Mouse (Mus musculus) C2C12 (cell line): ENCODE data around the gene Map7. TPM values are rescaled to one million over a fixed set of nuclear protein-coding genes. Genes with fewer than 3 reads are reported as not detected.

Experiments
- H3K27me3 ChIP-seq: one replicate; pipeline ENCODE4 v1.6.1; 2011; ENCODE audit not compliant: control insufficient read depth, insufficient read depth, insufficient read length
- H3K36me3 ChIP-seq: one replicate; pipeline ENCODE4 v1.6.1; 2011; ENCODE audit not compliant: control insufficient read depth, insufficient read depth
- H3K4me3 ChIP-seq: one replicate; pipeline ENCODE4 v1.5.1; 2011; ENCODE audit warnings: mild to moderate bottlenecking, control low read depth; ENCODE audit not compliant: poor library complexity, insufficient read depth, severe bottlenecking
- H3K79me2 ChIP-seq: one replicate; pipeline ENCODE4 v1.6.1; 2011; ENCODE audit not compliant: control insufficient read depth, insufficient read depth
- H3K79me3 ChIP-seq: one replicate; pipeline ENCODE4 v1.6.1; 2011; ENCODE audit warnings: low read depth, control low read depth
- H3ac ChIP-seq: one replicate; pipeline ENCODE3; 2011; ENCODE audit warnings: low read depth; ENCODE audit not compliant: control insufficient read depth, insufficient read length
- CEBPB ChIP-seq: IDR thresholded peaks from one replicate; pipeline ENCODE4 v1.6.1; 2011; ENCODE audit warnings: low read depth, mild to moderate bottlenecking, control low read depth, moderate library complexity
- CTCF ChIP-seq: IDR thresholded peaks from one replicate; pipeline ENCODE4 v1.5.1; 2011; ENCODE audit not compliant: control insufficient read depth, insufficient read depth, insufficient read length
- FOSL1 ChIP-seq: IDR thresholded peaks from one replicate; pipeline ENCODE4 v1.8.0; 2011; ENCODE audit warnings: mild to moderate bottlenecking, low read length; ENCODE audit not compliant: poor library complexity, insufficient read depth, severe bottlenecking
- MAX ChIP-seq: IDR thresholded peaks from one replicate; pipeline ENCODE4 v1.6.1; 2011; ENCODE audit warnings: mild to moderate bottlenecking, control low read depth
- MYOD1 ChIP-seq: IDR thresholded peaks from one replicate; pipeline ENCODE4 v1.6.1; 2011; ENCODE audit warnings: low read depth; ENCODE audit not compliant: control insufficient read depth, insufficient read length
- MYOG ChIP-seq: IDR thresholded peaks from one replicate; pipeline ENCODE4 v1.6.1; 2011; ENCODE audit not compliant: control insufficient read depth, insufficient read length; ENCODE audit errors: extremely low read depth
- USF1 ChIP-seq: IDR thresholded peaks from one replicate; pipeline ENCODE4 v1.6.1; 2011; ENCODE audit warnings: low read depth, mild to moderate bottlenecking, control low read depth, moderate library complexity
- microRNA-seq: library from miRNA; unstranded; fragments of <30 nt; microRNA quantifications from one replicate; pipeline ENCODE4, GENCODE M21; 2019; ENCODE audit warnings: borderline microRNAs expressed
- polyA plus RNA-seq: library from polyadenylated mRNA; unstranded; fragments of >200 nt; fragmentation: generic; extraction: Trizol; gene quantifications from one replicate; pipeline ENCODE4 v1.2.1, GENCODE M21; 2012; ENCODE audit warnings: missing spikeins

Gene Map7
- polyA plus RNA-seq, 1 experiment, result 0.12 TPM

DNA sequence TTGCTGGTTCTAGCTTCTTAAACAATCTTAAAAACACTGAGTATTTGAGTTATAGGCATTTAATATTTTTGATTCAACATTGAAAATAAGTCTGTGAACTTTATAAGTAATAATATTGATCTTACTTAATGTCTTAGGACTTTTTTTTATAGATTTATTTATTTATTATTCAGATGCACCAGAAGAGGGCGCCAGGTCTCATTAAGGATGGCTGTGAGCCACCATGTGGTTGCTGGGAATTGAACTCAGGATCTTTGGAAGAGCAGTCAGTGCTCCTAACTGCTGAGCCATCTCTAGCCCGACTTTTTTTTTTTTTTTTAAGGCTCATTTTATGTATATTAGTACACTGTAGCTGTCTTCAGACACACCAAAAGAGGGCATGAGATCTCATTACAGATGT, 166.5 kb downstream of the Map7 start:
- Histone ChIP-seq H3K79me2 (peaks cover 76% of the 10 kb centered on the region), H3K27me3 (no peaks in the 10 kb centered on the region), H3K79me3 (peaks cover 70% of the 10 kb centered on the region), H3K4me3 (no peak overlapping the region), H3ac (no peak overlapping the region), H3K36me3 (peaks cover 46% of the 10 kb centered on the region)
- TF ChIP-seq CTCF (no peak), MYOD1 (no peak), USF1 (no peak), MYOG (no peak), MAX (no peak), FOSL1 (no peak), CEBPB (no peak)

DNA sequence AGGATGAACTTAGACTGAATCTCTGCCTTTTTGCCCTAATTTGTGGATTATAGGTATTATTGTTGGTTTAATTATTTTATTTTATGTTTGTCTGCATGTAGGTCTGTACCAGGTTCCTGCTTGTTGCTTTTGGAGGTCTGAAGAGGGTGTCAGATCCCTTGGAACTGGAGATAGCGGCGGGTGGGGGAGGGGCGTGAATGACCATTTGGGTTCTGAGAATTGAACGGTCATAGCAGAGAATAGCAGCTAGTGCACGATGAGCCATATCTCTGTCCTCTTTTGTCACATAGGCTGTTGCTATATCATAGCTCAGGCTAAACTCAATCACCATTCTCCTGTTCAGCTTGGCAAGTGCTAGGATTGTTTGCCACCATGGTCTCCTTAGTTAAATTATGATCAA, 169.2 kb downstream of the Map7 start:
- TF ChIP-seq USF1 (no peak), MYOD1 (no peak), FOSL1 (no peak), CEBPB (no peak), CTCF (no peak), MYOG (no peak), MAX (no peak)
- Histone ChIP-seq H3K36me3 (peaks cover 69% of the 10 kb centered on the region), H3K79me3 (peaks cover 94% of the 10 kb centered on the region)

DNA sequence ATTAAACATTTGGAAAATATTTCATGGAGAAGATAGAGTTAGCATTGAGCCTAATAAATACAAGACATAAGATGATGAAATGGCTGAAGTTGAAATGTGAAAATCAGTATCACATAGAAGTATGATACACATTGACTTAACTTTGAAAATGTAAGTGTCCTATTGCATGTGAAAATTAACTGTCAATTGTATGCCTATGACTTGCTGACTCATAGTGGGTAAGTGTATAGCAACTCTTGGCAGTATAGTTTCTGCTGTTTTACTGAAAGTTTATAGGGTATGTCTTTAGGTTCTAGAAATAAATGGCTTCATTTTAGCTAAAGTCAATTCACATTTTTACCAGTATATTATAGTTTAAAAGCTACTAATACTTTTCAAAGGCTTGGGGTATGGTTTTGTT, 178.0 kb downstream of the Map7 start:
- H3K79me3 ChIP-seq, result peaks cover 44% of the 10 kb centered on the region
- no peak overlapping the region for H3K4me3 ChIP-seq
- no peak for TF ChIP-seq MYOG
- no peak for TF ChIP-seq FOSL1
- no peak for TF ChIP-seq MAX
- no peak for TF ChIP-seq USF1
- no peak for TF ChIP-seq MYOD1
- TF ChIP-seq CTCF, result no peak
- no peak for TF ChIP-seq CEBPB
- H3K36me3 ChIP-seq, result peaks cover 100% of the 10 kb centered on the region
- H3K79me2 ChIP-seq, result peaks cover 94% of the 10 kb centered on the region
- no peak overlapping the region for H3ac ChIP-seq
- no peaks in the 10 kb centered on the region for H3K27me3 ChIP-seq

More for the DNA sequence above, 169.2 kb downstream of the Map7 start:
- Histone ChIP-seq H3ac (no peak overlapping the region), H3K79me2 (peaks cover 100% of the 10 kb centered on the region), H3K4me3 (no peak overlapping the region), H3K27me3 (no peaks in the 10 kb centered on the region)

Small RNA genes lying within 50 kb of the gene (microRNA-seq; reads per million reads assigned to microRNA genes)
- not detected for gene Mir6413

Other genes starting within 250 kb of the Map7 start
- gene Pex7, start 240.8 kb upstream of the Map7 start, polyA plus RNA-seq, result 5.0 TPM
- 0.55 TPM for gene Map3k5, start 214.0 kb upstream of the Map7 start, polyA plus RNA-seq
- gene Bclaf1, start 164.0 kb downstream of the Map7 start, polyA plus RNA-seq, result 19.2 TPM
- gene Mtfr2, start 199.3 kb downstream of the Map7 start, polyA plus RNA-seq, result 6.1 TPM